Mouse (Mus musculus) heart, postnatal 0 days (tissue): ENCODE measurements at regions not wholly inside any gene's neighbourhood (a gene's known extent, or its start where the extent isn't known, plus 50 kb on each side); places are given as distances from the start of the nearest gene placed in this dataset.

ENCODE experiments used
- CTCF ChIP-seq: IDR thresholded peaks from 2 replicates; pipeline ENCODE4 v1.5.1; 2016; ENCODE audit warnings: antibody characterized with exemption, control low read depth, low read depth
- EP300 ChIP-seq: IDR thresholded peaks from 2 replicates; pipeline ENCODE4 v1.6.1; 2016; ENCODE audit warnings: antibody characterized with exemption, low read depth

GRCm38 (mm10) chr11:22420003-22420723 is 78.1 kb upstream of the Ehbp1 start:
- TF ChIP-seq CTCF (no peak), EP300 (no peak)
